Mouse (Mus musculus): ENCODE data around the gene Triap1. TPM values are rescaled to one million over a fixed set of nuclear protein-coding genes. Genes with fewer than 3 reads are reported as not detected.
A peak's percentile ranks its signal among the peaks of the same experiment; 100 is the strongest.

The Triap1 gene
- polyA plus RNA-seq, 1 experiment from 2014 or later: 54.5 TPM

GRCm38 (mm10) chr5:115316968-115317644 is 23.9 kb upstream of the Triap1 start:
- 3% methylated on average over 14 of the region's 14 CpGs for WGBS
- Histone ChIP-seq H3K27me3 (peaks cover 5% of the 10 kb centered on the region; the same call in 1 of the 2 replicates), H3K4me3 (replicated peaks) (no peak overlapping the region), H3K9ac (peak overlapping the region; percentile 33; the same call in 1 of the 2 replicates), H3K36me3 (replicated peaks) (no peaks in the 10 kb centered on the region), H3K27ac (peak overlapping the region; percentile 89), H3K4me2 (peak overlapping the region; percentile 24), H3K9me3 (no peaks in the 10 kb centered on the region), H3K4me1 (peaks cover 39% of the 10 kb centered on the region)
- peak; percentile 65 for ATAC-seq (ENCODE audit: low FRiP score)

GRCm38 (mm10) chr5:115317645-115318328 is 23.2 kb upstream of the Triap1 start:
- ATAC-seq (ENCODE audit: low FRiP score): peak; percentile 59
- 4% methylated on average over 10 of the region's 10 CpGs for WGBS
- peak overlapping the region; percentile 24 for H3K4me2 ChIP-seq

GRCm38 (mm10) chr5:115319004-115319940 is 21.8 kb upstream of the Triap1 start:
- under 1% methylated on average over 21 of the region's 22 CpGs for whole genome bisulfite sequencing
- Histone ChIP-seq H3K27me3 (peaks cover 5% of the 10 kb centered on the region; the same call in 1 of the 2 replicates), H3K4me1 (peaks cover 32% of the 10 kb centered on the region), H3K9ac (peak overlapping the region; percentile 46), H3K4me3 (replicated peaks) (peak overlapping the region; percentile 38), H3K36me3 (replicated peaks) (no peaks in the 10 kb centered on the region), H3K9me3 (no peaks in the 10 kb centered on the region), H3K27ac (peak overlapping the region; percentile 74), H3K4me2 (peak overlapping the region; percentile 75)
- peak; percentile 66 for ATAC-seq (ENCODE audit: low FRiP score)

More at GRCm38 (mm10) chr5:115317645-115318328, 23.2 kb upstream of the Triap1 start:
- H3K4me3 ChIP-seq (replicated peaks): no peak overlapping the region
- H3K27ac ChIP-seq: peak overlapping the region; percentile 89
- H3K9me3 ChIP-seq: no peaks in the 10 kb centered on the region
- H3K9ac ChIP-seq: no peak overlapping the region
- peaks cover 5% of the 10 kb centered on the region; the same call in 1 of the 2 replicates for H3K27me3 ChIP-seq
- no peaks in the 10 kb centered on the region for H3K36me3 ChIP-seq (replicated peaks)
- H3K4me1 ChIP-seq: peaks cover 39% of the 10 kb centered on the region

- Histone ChIP-seq H3K9me3 (no peaks in the 10 kb centered on the region), H3K4me2 (peak overlapping the region; percentile 89), H3K4me1 (peaks cover 26% of the 10 kb centered on the region), H3K9ac (peak overlapping the region; percentile 96), H3K27me3 (no peaks in the 10 kb centered on the region), H3K4me3 (replicated peaks) (peak overlapping the region; percentile 97), H3K27ac (peak overlapping the region; percentile 89), H3K36me3 (replicated peaks) (peaks cover 18% of the 10 kb centered on the region)
- WGBS: 37% methylated on average over 11 of the region's 11 CpGs
- peak; percentile 18 for ATAC-seq (ENCODE audit: low FRiP score)
These were observed 14.7 kb upstream of the Triap1 start for GRCm38 (mm10) chr5:115326256-115326831.

GRCm38 (mm10) chr5:115326875-115327609 is 14.0 kb upstream of the Triap1 start, which contains the start of gene Srsf9:
TSS of gene Srsf9 (plus strand) at chr5:115327177.
- H3K9me3 ChIP-seq: no peaks in the 10 kb centered on the region
- ATAC-seq (ENCODE audit: low FRiP score): peak; percentile 95
- H3K27ac ChIP-seq: peak within 1 kb of the TSS; percentile 89
- peak within 1 kb of the TSS; percentile 96 for H3K9ac ChIP-seq
- under 1% methylated on average over 79 of the region's 97 CpGs for WGBS
- no peaks in the 10 kb centered on the region for H3K27me3 ChIP-seq
- peak within 1 kb of the TSS; percentile 97 for H3K4me3 ChIP-seq (replicated peaks)
- H3K4me1 ChIP-seq: peaks cover 26% of the 10 kb centered on the region
- peak within 1 kb of the TSS; percentile 89 for H3K4me2 ChIP-seq
- peaks cover 25% of the 10 kb centered on the region for H3K36me3 ChIP-seq (replicated peaks)

- Histone ChIP-seq H3K4me1 (peaks cover 26% of the 10 kb centered on the region), H3K27ac (peak overlapping the region; percentile 89), H3K9ac (peak overlapping the region; percentile 96), H3K27me3 (no peaks in the 10 kb centered on the region), H3K9me3 (no peaks in the 10 kb centered on the region), H3K4me2 (peak overlapping the region; percentile 89), H3K36me3 (replicated peaks) (peaks cover 33% of the 10 kb centered on the region), H3K4me3 (replicated peaks) (peak overlapping the region; percentile 97)
- under 1% methylated on average over 52 of the region's 55 CpGs for WGBS
- ATAC-seq (ENCODE audit: low FRiP score): peak; percentile 44; the same call in 1 of the 2 replicates
These were observed 13.1 kb upstream of the Triap1 start for GRCm38 (mm10) chr5:115327610-115328548.

- peaks cover 64% of the 10 kb centered on the region for H3K36me3 ChIP-seq (replicated peaks)
- H3K9me3 ChIP-seq: no peaks in the 10 kb centered on the region
- H3K9ac ChIP-seq: no peak overlapping the region
- H3K4me1 ChIP-seq: peaks cover 24% of the 10 kb centered on the region
- H3K4me2 ChIP-seq: no peak overlapping the region
- H3K27me3 ChIP-seq: no peaks in the 10 kb centered on the region
- no peak overlapping the region for H3K4me3 ChIP-seq (replicated peaks)
- no peak for ATAC-seq (ENCODE audit: low FRiP score)
- WGBS: 88% methylated on average over 9 of the region's 9 CpGs
- H3K27ac ChIP-seq: no peak overlapping the region
These were observed 10.1 kb upstream of the Triap1 start for GRCm38 (mm10) chr5:115330955-115331354.

- H3K9me3 ChIP-seq: no peaks in the 10 kb centered on the region
- no peak overlapping the region for H3K4me2 ChIP-seq
- no peak overlapping the region for H3K27ac ChIP-seq
- peaks cover 79% of the 10 kb centered on the region for H3K36me3 ChIP-seq (replicated peaks)
- no peaks in the 10 kb centered on the region for H3K27me3 ChIP-seq
- 72% methylated on average over 3 of the region's 3 CpGs for WGBS
- H3K4me3 ChIP-seq (replicated peaks): no peak overlapping the region
- H3K9ac ChIP-seq: no peak overlapping the region
- no peak for ATAC-seq (ENCODE audit: low FRiP score)
- H3K4me1 ChIP-seq: peaks cover 13% of the 10 kb centered on the region
These were observed 7.4 kb upstream of the Triap1 start for GRCm38 (mm10) chr5:115333626-115334025.

GRCm38 (mm10) chr5:115340007-115340406 is 1.0 kb upstream of the Triap1 start:
- Histone ChIP-seq H3K4me2 (peak overlapping the region; percentile 73), H3K4me1 (peaks cover 24% of the 10 kb centered on the region), H3K9me3 (no peaks in the 10 kb centered on the region), H3K36me3 (replicated peaks) (peaks cover 54% of the 10 kb centered on the region), H3K27me3 (no peaks in the 10 kb centered on the region), H3K9ac (peak overlapping the region; percentile 87), H3K4me3 (replicated peaks) (peak overlapping the region; percentile 87), H3K27ac (no peak overlapping the region)
- WGBS: 31% methylated on average over 7 of the region's 7 CpGs
- no peak for ATAC-seq (ENCODE audit: low FRiP score)
